Mouse (Mus musculus) adrenal gland, adult 8-10 months (tissue): ENCODE measurements around the gene Ankk1. TPM values are rescaled to one million over a fixed set of nuclear protein-coding genes. Genes with fewer than 3 reads are reported as not detected.

Source experiments
- DNase-seq: peaks from one replicate; pipeline ENCODE4 v3.0.0; 2022
- total RNA-seq, 4 experiments: library from RNA; stranded (reverse); gene quantifications; 2 replicates each; pipeline ENCODE4 v1.2.4; 2022

Gene Ankk1
- not detected for total RNA-seq

- DNase-seq = no peak
These were observed at the start of gene Ankk1 for GRCm38 (mm10) chr9:49426921-49427320. Gene Ankk1, minus strand, starts transcription at chr9:49427021.

GRCm38 (mm10) chr9:49472126-49472525 lies 45.3 kb upstream of the Ankk1 start:
- no peak for DNase-seq

GRCm38 (mm10) chr9:49470946-49471345 lies 44.1 kb upstream of the Ankk1 start:
- no peak for DNase-seq

GRCm38 (mm10) chr9:49470006-49470405 lies 43.2 kb upstream of the Ankk1 start:
- no peak for DNase-seq

- no peak for DNase-seq
These were observed 29.3 kb upstream of the Ankk1 start for GRCm38 (mm10) chr9:49456136-49456535.

DNA sequence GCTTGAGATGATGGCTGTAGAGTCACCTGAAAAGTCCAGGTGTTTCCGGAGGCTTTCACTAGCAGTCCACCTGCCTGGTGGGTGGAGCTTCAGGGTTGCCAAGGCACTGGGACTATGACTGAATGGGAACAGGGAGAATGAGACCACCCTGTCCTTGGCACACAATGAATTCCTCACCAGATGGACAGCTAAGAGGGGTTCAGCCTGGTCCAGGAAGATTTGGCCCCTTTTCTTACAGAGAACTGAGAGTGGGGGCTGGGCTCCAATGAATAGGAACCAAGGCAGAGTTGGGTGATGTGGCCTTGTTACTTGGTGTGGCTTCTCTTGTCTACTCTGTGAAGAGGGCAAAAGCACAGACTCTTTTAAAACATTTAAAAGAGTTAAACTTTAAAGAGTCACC lies 25.6 kb upstream of the Ankk1 start:
- no peak for DNase-seq

DNA sequence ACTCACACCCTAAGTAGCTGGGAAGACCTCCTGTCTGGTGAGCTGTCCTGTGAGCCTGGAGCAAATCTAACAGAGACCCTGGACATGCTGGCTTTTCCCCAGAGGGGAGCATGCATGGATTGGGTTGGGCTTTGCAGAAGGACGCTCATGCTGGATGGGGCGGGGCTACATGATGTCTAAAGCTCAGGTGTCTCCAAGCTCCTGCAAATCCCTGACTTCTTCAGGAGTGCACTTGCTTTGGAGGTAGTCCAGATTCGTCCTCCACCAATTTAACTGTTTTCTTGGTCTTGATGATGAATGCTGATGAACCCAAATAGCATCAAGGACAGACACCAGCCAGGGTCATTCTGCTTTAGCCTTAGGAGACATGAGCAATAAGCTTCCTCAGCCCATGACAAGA lies 23.7 kb upstream of the Ankk1 start:
- peak; percentile 31 for DNase-seq

DNA sequence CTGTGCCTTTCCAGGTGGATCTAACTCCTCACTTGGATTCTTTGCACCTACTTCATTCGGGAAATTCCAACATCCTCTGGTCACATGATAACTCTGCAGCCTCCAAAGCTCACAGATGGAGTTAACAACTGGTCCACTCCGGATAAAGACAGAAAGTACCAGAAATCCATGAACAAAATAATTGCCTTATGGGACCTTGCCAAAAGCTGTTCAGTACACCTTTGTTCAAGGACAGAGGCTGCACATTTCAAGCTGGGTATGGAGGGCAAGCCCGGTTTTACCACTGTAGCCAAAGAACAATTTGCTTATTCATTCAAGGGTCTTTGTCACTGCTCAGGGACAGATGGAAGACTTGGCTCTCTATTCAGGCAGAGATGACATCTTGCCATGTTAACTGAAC lies 15.8 kb upstream of the Ankk1 start:
- DNase-seq = no peak

GRCm38 (mm10) chr9:49427478-49427877 lies 657 bp upstream of the Ankk1 start:
- DNase-seq = no peak

DNA sequence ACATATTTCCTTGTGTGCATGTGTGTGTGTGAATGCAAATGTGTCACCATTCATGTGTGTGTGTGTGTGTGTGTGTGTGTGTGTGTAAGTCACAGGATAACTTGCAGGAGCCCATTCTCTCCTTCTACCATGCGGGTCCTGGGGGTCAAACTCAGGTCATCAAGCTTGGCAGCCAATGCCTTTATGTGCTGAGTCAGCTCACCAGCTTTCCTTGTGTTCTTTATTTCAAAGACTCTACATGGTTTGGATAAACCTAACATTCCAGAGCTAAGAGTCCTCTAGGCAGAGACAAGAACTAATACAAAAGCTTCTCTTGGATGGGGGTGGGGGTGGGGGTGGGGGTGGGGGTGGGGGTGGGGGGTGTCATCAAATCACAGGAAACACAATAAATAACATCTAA lies 1.2 kb downstream of the Ankk1 start:
- DNase-seq = no peak

GRCm38 (mm10) chr9:49423866-49424265 lies 3.0 kb downstream of the Ankk1 start:
- no peak for DNase-seq

- DNase-seq = peak; percentile 5
These were observed 16.2 kb downstream of the Ankk1 start for GRCm38 (mm10) chr9:49410621-49411020.

DNA sequence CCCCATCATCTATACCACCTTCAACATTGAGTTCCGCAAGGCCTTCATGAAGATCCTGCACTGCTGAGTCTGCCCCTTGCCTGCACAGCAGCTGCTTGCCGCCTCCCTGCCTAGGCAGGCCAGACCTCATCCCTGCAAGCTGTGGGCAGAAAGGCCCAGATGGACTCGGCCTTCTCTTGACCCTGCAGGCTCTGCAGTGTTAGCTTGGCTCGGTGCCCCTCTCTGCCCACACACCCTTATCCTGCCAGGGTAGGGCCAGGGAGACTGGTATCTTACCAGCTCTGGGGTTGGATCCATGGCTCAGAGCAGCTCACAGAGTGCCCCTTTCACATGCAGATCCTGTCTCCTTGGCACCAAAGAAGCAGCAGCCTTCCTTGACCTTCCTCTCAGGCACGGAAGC lies 19.8 kb downstream of the Ankk1 start:
- no peak for DNase-seq

DNA sequence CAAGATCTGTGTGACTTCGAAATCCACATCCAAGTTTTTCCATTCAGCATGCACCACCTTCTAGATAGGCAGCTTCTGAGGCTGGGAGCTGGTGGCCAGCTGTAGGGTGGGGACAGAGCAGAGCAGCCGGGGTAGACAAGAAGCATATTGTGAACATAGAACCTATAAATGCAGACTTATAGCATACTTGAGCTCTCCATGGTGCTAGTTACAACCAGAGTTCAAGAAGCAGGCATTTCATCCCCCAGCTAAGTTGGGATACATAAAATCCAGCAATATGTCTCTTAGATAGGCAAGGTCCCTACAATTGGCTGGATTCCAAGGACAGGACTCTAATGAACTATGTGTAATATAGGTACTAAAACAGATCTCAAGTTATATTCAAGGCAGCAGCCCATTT lies 23.1 kb downstream of the Ankk1 start:
- DNase-seq = no peak

DNA sequence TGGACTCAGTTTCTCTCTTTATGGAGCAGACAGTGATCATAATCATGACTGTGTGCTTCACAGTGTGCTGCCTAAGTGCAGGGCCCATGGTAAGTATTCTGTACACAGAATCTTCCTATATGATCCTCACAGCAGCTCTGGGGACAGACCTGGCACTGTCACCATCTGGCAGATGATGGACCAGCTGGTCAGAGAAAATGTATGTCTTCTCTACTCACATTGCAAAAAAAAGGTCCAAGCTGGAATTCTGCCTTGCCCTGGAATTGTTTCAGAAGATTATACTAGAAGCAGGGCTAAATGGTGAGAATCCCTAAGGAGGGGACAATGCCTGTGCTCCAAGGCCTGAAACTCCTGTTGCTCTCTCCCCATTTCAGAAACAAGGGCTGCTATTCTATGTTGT lies 30.8 kb downstream of the Ankk1 start:
- DNase-seq = no peak

DNA sequence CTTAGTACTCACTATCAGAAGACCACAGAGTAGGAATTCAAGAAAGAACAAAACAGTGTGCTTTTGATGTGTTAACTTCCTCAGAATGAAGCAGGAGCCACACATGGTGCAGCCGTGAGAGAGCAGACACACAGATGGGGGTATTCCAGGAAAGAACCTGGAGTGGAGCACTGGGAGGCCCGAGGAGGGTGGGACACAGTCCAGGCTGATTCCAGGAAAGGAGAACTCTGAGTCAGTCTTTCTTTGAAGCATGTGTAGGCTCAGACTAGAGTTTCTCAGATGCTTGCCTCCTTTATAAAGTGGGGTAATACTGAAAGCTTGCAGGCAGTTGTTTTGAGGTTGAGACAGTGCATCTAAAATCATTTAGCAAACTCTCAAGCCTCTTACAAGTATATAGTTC lies 34.6 kb downstream of the Ankk1 start:
- no peak for DNase-seq

DNA sequence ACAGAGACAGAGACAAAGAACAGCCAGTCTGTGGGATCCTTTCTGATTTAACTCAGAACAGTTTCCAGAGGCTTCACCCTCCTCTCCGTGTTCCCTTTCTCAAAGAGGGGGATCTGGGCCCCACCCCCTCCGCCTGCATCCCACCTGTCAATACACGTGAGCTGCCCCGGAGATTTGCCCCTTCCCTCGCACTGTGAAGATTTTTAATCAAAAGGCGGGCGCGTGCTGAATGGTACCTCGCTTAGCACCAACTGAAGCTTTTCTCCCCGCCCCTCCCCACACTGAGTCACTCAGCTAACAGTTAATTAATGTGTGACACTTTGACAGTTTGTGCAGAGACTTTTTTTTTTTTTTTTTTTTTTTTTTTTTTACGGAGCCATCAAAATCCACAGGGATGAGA lies 40.7 kb downstream of the Ankk1 start:
- DNase-seq = peak; percentile 18

DNA sequence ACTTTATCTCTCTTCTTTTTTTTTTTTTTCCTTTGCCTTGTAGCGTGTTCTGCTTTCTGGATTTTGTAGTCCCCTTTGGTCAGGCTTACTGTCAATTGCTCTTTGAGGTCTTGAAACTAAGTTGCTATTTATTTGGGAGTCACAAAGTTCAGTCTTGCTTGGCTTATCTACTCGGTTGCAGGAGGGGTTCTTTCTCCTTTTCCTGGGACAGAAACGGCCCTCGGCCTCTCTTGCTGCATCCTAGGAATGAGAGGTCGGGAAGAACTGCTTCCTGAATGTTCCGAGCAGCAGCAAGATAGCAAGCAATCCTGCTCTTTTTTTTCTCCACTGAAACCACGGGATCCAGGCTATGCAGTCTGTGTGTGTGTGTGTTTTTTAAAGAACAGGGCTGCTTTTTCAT lies 41.5 kb downstream of the Ankk1 start:
- no peak for DNase-seq

DNA sequence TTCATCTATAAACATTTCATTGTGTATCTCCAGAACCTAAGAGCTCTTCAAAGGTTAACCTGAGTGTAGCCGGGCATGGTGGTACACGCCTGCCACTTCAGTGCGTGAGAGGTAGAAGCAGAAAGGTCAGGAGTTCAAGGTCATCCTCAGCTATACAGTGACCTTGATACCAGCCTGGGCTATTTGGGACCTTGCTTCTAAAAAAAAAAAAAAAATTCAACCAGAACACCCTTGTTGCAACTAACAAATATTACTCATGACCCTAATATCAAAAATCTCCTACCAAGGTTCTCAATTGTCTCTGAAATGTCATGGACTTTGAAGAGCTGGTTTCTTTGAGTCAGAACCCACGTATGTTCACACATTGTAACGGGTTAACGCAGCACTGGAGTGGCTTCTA lies 42.0 kb downstream of the Ankk1 start:
- DNase-seq = no peak

- no peak for DNase-seq
These were observed 42.8 kb downstream of the Ankk1 start for GRCm38 (mm10) chr9:49384041-49384440.

DNA sequence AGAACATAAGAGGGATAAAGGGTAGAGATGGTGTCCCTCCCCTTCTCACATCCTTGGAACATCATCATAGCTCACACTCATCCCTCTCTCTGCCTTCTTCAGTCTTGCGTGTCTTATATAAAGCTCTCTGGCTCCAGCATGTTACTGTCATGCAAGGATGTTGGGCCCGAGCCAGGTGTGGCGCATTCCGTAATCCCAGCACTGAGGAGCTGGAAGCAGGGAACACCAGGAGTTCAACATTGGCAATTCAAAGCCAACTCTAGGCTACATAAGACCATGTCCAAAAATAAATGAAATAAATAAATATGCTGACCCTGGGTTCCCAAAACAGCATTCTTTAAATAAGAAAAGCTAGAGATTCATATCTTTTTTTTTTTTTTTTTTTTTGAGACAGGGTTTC lies 46.9 kb downstream of the Ankk1 start:
- DNase-seq = no peak

- DNase-seq = no peak
These were observed 52.9 kb downstream of the Ankk1 start for GRCm38 (mm10) chr9:49373946-49374345.

- no peak for DNase-seq
These were observed 61.1 kb downstream of the Ankk1 start for GRCm38 (mm10) chr9:49365763-49366162.
